Mouse (Mus musculus) hindbrain, embryonic 12.5 days (tissue): ENCODE results near the gene Slc38a7. TPM values are rescaled to one million over a fixed set of nuclear protein-coding genes. Genes with fewer than 3 reads are reported as not detected.

ENCODE experiments used
- ATAC-seq: fragments of 200-750 bp; cut with Nextera tagmentation; 2 replicates; pipeline ENCODE4 v1.8.0; 2017; ENCODE audit warnings: moderate TSS enrichment; ENCODE audit not compliant: low FRiP score
- H3K27ac ChIP-seq: fragments of 300-500 bp; sonication (generic); 2 replicates; pipeline ENCODE4 v1.5.1; 2016; ENCODE audit warnings: mild to moderate bottlenecking
- H3K27me3 ChIP-seq: fragments of 300-500 bp; sonication (generic); 2 replicates; pipeline ENCODE4 v1.6.1; 2016; ENCODE audit warnings: mild to moderate bottlenecking
- H3K36me3 ChIP-seq: fragments of 300-500 bp; sonication (generic); 2 replicates; pipeline ENCODE4 v1.6.1; 2016; ENCODE audit warnings: mild to moderate bottlenecking
- H3K4me1 ChIP-seq: fragments of 300-500 bp; sonication (generic); 2 replicates; pipeline ENCODE4 v1.6.1; 2016
- H3K4me2 ChIP-seq: fragments of 300-500 bp; sonication (generic); replicated peaks from 2 replicates; pipeline ENCODE4 v1.6.1; 2016; ENCODE audit warnings: mild to moderate bottlenecking
- H3K4me3 ChIP-seq: fragments of 300-500 bp; sonication (generic); 2 replicates; pipeline ENCODE4 v1.5.1; 2016; ENCODE audit warnings: mild to moderate bottlenecking
- H3K9ac ChIP-seq: fragments of 300-500 bp; sonication (generic); 2 replicates; pipeline ENCODE4 v1.6.1; 2016; ENCODE audit warnings: mild to moderate bottlenecking, moderate library complexity
- H3K9me3 ChIP-seq: fragments of 300-500 bp; sonication (generic); replicated peaks from 2 replicates; pipeline ENCODE4 v1.6.1; 2016; ENCODE audit warnings: mild to moderate bottlenecking
- WGBS: fragments of 180-500 bp; shearing (Covaris S2); methylation state at CpG from one replicate; pipeline ENCODE4 v1.1.7; 2016; 5-methylcytosine and 5-hydroxymethylcytosine counted together
- polyA plus RNA-seq: library from polyadenylated mRNA; unstranded; fragments of >200 nt; fragmentation: Nextera tagmentation; extraction: Ambion mirVana; gene quantifications from 2 replicates; pipeline ENCODE4 v1.2.1, GENCODE M21; 2016

Slc38a7 gene
- polyA plus RNA-seq, 1 experiment from 2014 or later: 20.0 TPM

DNA sequence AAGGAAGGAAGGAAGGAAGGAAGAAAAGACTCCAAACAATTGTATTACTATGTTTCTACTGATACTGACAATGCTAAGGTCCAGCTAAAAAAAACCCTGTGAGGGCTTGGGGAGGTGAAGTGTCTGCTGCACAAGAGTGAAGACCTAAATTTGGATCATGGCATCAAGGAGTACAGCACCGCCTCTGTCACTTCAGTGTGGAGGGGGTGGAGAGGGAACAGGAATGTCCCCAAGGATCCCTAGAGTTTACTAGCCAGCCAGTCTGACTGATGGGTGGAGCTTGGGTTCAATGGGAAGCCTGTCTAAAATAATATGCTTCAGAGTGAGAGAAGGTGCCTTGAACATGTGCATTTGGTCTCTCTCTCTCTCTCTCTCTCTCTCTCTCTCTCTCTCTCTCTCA, 35.1 kb downstream of the Slc38a7 start:
- no peaks in the 10 kb centered on the region for H3K36me3 ChIP-seq
- no peaks in the 10 kb centered on the region; the same call in 1 of the 2 replicates for H3K4me1 ChIP-seq
- H3K4me2 ChIP-seq: no peak overlapping the region
- WGBS: 57% methylated on average over 1 of the region's 1 CpGs
- no peaks in the 10 kb centered on the region for H3K27me3 ChIP-seq
- H3K9me3 ChIP-seq: no peaks in the 10 kb centered on the region
- ATAC-seq: no peak
- H3K4me3 ChIP-seq: no peak overlapping the region
- no peak overlapping the region for H3K27ac ChIP-seq
- H3K9ac ChIP-seq: no peak overlapping the region

DNA sequence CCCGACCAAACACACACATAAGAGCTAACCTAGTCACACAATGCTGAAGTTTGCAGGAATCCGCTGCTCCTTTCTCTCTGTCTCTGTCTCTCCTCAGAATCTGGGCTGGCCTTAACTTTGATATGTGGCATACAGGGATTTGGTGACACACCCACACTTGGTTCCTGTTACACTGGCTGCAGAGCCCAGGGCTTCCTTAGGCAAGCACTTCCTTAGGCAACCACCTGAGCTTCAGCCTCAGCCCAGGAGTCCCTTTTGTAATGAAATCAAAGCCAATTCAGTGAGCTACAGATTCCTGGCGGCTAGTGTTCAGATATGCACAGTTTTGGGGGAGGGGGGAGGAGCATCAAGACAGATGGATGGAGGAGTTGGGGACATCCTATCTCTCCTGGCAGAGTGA, 35.7 kb downstream of the Slc38a7 start:
- no peaks in the 10 kb centered on the region for H3K9me3 ChIP-seq
- H3K27me3 ChIP-seq: no peaks in the 10 kb centered on the region
- no peak overlapping the region for H3K4me3 ChIP-seq
- H3K4me1 ChIP-seq: no peaks in the 10 kb centered on the region; the same call in 1 of the 2 replicates
- H3K27ac ChIP-seq: no peak overlapping the region
- H3K9ac ChIP-seq: no peak overlapping the region
- no peaks in the 10 kb centered on the region for H3K36me3 ChIP-seq
- 61% methylated on average over 3 of the region's 3 CpGs for WGBS
- no peak overlapping the region for H3K4me2 ChIP-seq
- no peak for ATAC-seq

DNA sequence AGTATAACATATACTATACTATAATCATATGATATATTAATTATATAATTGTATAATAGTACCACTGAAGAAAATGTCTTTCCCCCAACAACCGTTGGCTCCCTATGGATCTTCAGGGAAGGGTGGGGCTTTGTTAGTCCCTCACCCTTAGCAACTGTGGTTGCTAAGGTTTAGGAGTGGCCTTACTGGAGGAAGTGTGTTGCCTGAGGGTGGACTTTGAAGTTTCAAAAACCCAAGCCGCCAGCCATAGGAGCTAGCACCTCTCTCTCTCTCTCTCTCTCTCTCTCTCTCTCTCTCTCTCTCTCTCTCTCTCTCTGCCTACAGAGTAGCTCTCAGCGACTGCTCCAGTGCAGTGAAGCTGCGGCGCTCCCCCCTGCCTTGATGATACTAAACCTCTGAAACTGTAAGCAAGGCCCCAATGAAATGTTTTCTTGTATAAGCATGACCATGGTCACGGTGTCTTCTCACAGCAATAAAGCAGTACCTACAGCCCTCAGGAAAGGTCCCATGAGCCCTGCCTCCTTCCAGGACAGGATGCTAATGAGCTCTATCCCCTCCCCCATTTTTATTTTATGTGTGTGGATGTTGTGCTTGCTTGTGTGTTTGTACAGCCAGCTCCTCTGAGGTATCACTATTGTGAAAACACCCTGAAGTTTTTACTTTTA, 37.2 kb downstream of the Slc38a7 start:
- H3K27me3 ChIP-seq: no peaks in the 10 kb centered on the region
- H3K27ac ChIP-seq: no peak overlapping the region
- 55% methylated on average over 6 of the region's 6 CpGs for WGBS

DNA sequence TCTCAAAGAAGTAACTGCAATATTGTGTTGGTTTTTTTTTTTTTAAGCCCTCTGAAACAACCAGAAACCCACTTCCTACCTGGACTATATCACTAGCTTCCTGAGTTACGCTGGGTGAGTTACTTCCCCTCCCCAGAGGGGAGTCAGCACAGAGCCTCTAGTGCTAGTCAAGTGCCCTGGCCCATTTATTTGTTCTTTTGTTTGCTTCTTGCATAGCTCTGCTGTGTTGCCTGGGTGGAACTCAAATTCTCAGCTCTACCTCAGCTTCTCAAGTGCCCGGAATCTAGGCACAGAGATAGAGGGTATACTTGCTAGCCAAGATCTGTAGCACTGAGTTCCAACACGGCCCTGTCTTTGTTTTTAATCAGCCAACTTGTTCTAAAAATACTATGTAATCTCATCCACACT, 43.2 kb downstream of the Slc38a7 start:
- no peak for ATAC-seq
- WGBS: 62% methylated on average over 3 of the region's 3 CpGs
- Histone ChIP-seq H3K9me3 (no peaks in the 10 kb centered on the region), H3K9ac (no peak overlapping the region), H3K27ac (no peak overlapping the region), H3K4me2 (no peak overlapping the region), H3K36me3 (no peaks in the 10 kb centered on the region), H3K27me3 (no peaks in the 10 kb centered on the region), H3K4me3 (no peak overlapping the region), H3K4me1 (peaks cover 11% of the 10 kb centered on the region)

More for the DNA sequence above, 37.2 kb downstream of the Slc38a7 start:
- Histone ChIP-seq H3K4me2 (no peak overlapping the region), H3K9ac (no peak overlapping the region), H3K9me3 (no peaks in the 10 kb centered on the region), H3K4me1 (no peaks in the 10 kb centered on the region; the same call in 1 of the 2 replicates), H3K36me3 (no peaks in the 10 kb centered on the region), H3K4me3 (no peak overlapping the region)
- ATAC-seq: no peak

DNA sequence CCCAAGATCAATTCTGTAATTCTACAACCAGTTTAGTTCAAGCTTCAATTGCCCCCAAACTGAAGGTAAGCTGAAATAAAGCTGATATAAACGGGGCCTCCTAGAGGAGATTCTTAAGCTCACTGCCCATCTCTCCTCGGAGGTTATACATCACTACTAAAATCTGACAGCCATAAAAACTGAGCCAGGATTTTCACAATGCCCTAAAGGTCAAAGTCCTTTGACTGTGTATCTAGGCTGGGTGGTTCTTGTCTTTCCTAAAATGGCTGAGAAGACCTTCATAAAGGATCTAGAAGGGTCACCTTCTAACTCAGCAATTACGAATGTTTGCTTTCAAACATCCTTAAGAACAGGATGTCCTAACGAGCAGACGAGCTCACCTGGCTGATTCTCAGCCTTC, 44.2 kb downstream of the Slc38a7 start:
- no peak overlapping the region for H3K9ac ChIP-seq
- no peak overlapping the region for H3K4me2 ChIP-seq
- H3K27me3 ChIP-seq: no peaks in the 10 kb centered on the region
- peaks cover 17% of the 10 kb centered on the region for H3K4me1 ChIP-seq
- no peak overlapping the region for H3K27ac ChIP-seq
- no peak for ATAC-seq
- 0 out of 2 replicates have a peak, but pooled peaks cover 4% of the 10 kb centered on the region for H3K36me3 ChIP-seq
- 86% methylated on average over 5 of the region's 5 CpGs for WGBS
- H3K9me3 ChIP-seq: no peaks in the 10 kb centered on the region
- no peak overlapping the region for H3K4me3 ChIP-seq

DNA sequence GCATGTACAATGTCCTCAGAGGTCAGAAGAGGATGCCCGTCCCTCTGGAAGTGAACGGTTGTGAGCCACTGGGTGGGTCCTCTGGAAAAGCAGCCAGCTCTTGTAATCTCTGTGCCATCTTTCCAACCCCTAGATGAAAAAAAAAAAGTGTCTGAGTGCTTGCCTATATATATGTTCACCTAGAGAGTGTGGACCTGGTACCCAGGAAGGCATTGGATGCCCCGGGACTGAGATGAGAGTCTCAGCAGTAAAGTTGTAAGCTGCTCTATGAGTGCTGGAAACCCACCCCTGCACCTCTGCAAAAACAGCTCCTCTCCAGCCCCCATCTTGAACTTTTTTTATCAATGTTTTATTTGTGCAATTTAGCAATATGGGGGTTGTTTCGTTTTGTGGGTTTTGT, 44.7 kb downstream of the Slc38a7 start:
- no peaks in the 10 kb centered on the region for H3K27me3 ChIP-seq

DNA sequence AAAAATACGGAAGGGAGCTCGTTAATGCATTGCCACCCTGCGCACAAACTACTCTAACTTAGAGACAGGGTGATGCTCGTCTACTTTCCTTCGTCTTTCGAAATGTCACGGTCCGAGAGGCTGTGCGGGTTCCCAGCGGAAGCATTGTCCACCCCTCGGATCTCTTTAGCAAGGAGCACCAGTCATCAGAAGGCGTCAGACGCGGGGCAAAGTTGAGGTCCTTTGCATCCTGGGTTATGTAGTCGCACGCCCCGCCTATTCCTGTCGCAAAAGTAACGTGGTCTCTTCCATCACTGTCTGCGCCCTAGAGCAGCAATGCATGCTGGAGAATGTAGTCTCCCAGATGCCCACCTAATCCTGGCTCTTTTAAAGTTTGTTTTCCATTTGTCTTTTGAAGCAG, 45.5 kb downstream of the Slc38a7 start:
- H3K4me3 ChIP-seq: peak overlapping the region; percentile 98
- no peaks in the 10 kb centered on the region for H3K27me3 ChIP-seq
- WGBS: under 1% methylated on average over 20 of the region's 20 CpGs
- H3K4me1 ChIP-seq: peaks cover 17% of the 10 kb centered on the region
- peak overlapping the region; percentile 50; the same call in 1 of the 2 replicates for H3K9ac ChIP-seq
- H3K27ac ChIP-seq: peak overlapping the region; percentile 94
- H3K9me3 ChIP-seq: no peaks in the 10 kb centered on the region
- ATAC-seq: peak; percentile 95
- H3K36me3 ChIP-seq: 0 out of 2 replicates have a peak, but pooled peaks cover 4% of the 10 kb centered on the region
- peak overlapping the region; percentile 93 for H3K4me2 ChIP-seq

More for the DNA sequence above, 44.7 kb downstream of the Slc38a7 start:
- 0 out of 2 replicates have a peak, but pooled peaks cover 4% of the 10 kb centered on the region for H3K36me3 ChIP-seq
- H3K9ac ChIP-seq: no peak overlapping the region
- no peak overlapping the region for H3K4me3 ChIP-seq
- H3K27ac ChIP-seq: no peak overlapping the region
- no peak for ATAC-seq
- no peak overlapping the region for H3K4me2 ChIP-seq
- WGBS: 92% methylated on average over 4 of the region's 4 CpGs
- H3K4me1 ChIP-seq: peaks cover 17% of the 10 kb centered on the region
- H3K9me3 ChIP-seq: no peaks in the 10 kb centered on the region

DNA sequence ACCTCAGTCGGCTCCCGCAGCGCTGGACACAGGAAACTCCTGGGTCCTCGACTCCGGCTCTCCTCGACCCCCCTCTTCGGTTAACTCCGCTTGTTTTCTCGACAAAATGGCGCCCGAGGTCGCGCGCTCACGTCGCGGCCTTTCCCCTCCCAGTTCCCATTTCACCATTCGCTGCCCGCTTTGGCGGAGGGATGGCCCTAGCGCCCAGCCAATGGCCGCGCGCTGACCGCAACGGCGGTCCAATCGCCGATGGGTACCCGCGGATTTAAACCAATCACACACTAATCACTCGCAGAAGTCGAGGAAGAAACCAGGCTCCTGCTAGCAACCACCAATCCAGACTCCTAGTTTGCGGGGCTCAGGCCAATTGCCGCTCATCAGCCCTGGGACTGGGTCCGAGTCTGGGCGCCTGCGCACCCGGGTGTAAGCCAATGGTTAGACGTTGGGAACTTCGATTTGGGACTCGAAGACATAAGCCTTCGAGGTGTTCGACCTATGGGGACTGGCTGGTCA, 46.0 kb downstream of the Slc38a7 start, which contains the start of gene Cnot1:
TSS of gene Cnot1 (minus strand) at position 134 of the 513 bp plus-strand sequence.
- under 1% methylated on average over 44 of the region's 44 CpGs for whole genome bisulfite sequencing

DNA sequence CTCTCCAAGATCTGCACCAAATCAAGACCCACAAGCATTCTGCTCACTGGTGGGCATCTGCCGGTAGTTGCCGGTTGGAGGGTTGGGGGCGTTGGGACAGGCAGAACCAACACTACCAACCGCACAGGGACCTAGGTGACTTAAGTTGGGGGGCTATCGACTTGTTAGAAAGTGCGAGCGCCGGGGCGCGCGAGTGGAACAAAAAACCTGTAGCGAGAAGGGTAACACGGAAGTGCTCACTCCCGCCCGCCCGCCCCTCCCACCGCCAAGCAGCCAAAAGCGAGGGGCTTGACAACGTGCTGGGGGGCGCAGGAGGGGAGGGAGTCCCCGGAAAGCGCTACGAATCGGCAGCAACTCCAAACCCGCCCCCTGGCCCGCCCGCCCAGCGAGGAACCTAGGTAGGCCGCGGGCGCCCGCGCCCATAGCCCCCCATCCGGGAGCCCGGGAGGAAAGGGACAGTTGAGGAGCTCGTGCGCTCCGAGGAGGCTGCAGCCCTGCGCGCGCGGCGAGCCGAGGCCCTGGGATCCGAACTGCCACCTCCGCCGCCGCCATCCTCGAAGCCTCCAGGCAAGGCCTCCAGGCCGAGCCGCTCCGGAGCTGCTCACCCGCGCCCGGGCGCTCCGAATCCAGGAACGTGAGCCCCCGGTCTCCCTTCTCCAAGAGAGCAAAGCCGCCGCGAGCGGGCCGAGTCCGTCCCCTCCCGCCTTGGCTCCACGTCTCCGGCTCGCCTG, 46.7 kb downstream of the Slc38a7 start:
- ATAC-seq: no peak; the same call in 1 of the 2 replicates
- 1% methylated on average over 63 of the region's 69 CpGs for WGBS

More for the DNA sequence above, 46.0 kb downstream of the Slc38a7 start, which contains the start of gene Cnot1:
- peak within 1 kb of the TSS; percentile 93 for H3K4me2 ChIP-seq
- peak; percentile 98 for ATAC-seq
- peak within 1 kb of the TSS; percentile 98 for H3K9ac ChIP-seq
- H3K27me3 ChIP-seq: no peaks in the 10 kb centered on the region
- no peaks in the 10 kb centered on the region for H3K9me3 ChIP-seq
- peak within 1 kb of the TSS; percentile 94 for H3K27ac ChIP-seq
- 0 out of 2 replicates have a peak, but pooled peaks cover 5% of the 10 kb centered on the region for H3K36me3 ChIP-seq
- peak within 1 kb of the TSS; percentile 98 for H3K4me3 ChIP-seq
- peaks cover 17% of the 10 kb centered on the region for H3K4me1 ChIP-seq

DNA sequence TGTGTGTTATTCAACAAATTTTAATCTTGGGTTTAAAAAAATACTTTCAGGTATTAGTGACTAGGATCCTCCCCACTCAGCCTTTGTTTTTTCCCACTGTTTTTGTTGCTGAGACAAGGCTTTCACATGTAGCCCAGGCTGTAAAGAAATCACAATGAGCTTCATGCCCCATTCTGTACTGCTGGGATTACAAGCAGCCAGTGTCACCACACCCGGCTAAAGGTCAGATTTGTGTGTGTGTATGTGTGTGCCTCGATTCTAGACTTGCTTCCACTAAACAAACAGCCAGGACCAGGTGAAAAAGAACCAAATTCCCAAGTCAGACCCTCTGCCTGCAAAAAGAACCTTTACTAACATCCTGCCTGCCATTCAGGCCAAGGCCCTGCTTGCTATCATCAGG, 47.9 kb downstream of the Slc38a7 start:
- H3K4me2 ChIP-seq: peak overlapping the region; percentile 93
- WGBS: 56% methylated on average over 2 of the region's 2 CpGs
- H3K36me3 ChIP-seq: 0 out of 2 replicates have a peak, but pooled peaks cover 12% of the 10 kb centered on the region
- no peak for ATAC-seq
- peak overlapping the region; percentile 98 for H3K9ac ChIP-seq
- no peak overlapping the region for H3K27ac ChIP-seq
- H3K4me1 ChIP-seq: peaks cover 17% of the 10 kb centered on the region
- no peaks in the 10 kb centered on the region for H3K27me3 ChIP-seq
- H3K4me3 ChIP-seq: peak overlapping the region; percentile 98
- no peaks in the 10 kb centered on the region for H3K9me3 ChIP-seq

More for the DNA sequence above, 46.7 kb downstream of the Slc38a7 start:
- H3K36me3 ChIP-seq: 0 out of 2 replicates have a peak, but pooled peaks cover 11% of the 10 kb centered on the region
- H3K27ac ChIP-seq: peak overlapping the region; percentile 94
- peak overlapping the region; percentile 93 for H3K4me2 ChIP-seq
- peaks cover 17% of the 10 kb centered on the region for H3K4me1 ChIP-seq
- H3K4me3 ChIP-seq: peak overlapping the region; percentile 98
- no peaks in the 10 kb centered on the region for H3K9me3 ChIP-seq
- no peaks in the 10 kb centered on the region for H3K27me3 ChIP-seq
- peak overlapping the region; percentile 98 for H3K9ac ChIP-seq

DNA sequence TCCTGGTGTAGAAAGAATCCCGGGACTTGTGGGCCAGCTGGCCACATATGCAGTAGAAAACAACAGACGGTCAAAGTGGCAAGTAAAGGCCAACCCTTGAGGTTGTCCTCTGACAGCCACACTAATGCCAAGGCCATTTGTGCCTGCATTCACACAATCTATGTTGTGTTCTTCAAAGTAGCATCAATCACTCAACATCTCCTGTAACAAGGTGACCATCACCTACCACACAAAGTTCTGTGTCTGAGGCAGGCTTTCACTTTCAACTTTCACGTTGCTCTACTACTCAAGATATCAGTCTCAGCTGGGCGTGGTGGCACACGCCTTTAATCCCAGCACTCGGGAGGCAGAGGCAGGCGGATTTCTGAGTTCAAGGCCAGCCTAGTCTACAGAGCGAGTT, 51.1 kb downstream of the Slc38a7 start:
- Histone ChIP-seq H3K27me3 (no peaks in the 10 kb centered on the region), H3K4me2 (no peak overlapping the region), H3K27ac (no peak overlapping the region), H3K9me3 (no peaks in the 10 kb centered on the region), H3K4me1 (peaks cover 17% of the 10 kb centered on the region), H3K4me3 (no peak overlapping the region), H3K9ac (no peak overlapping the region), H3K36me3 (peaks cover 16% of the 10 kb centered on the region; the same call in 1 of the 2 replicates)
- ATAC-seq: no peak
- WGBS: 86% methylated on average over 8 of the region's 8 CpGs

DNA sequence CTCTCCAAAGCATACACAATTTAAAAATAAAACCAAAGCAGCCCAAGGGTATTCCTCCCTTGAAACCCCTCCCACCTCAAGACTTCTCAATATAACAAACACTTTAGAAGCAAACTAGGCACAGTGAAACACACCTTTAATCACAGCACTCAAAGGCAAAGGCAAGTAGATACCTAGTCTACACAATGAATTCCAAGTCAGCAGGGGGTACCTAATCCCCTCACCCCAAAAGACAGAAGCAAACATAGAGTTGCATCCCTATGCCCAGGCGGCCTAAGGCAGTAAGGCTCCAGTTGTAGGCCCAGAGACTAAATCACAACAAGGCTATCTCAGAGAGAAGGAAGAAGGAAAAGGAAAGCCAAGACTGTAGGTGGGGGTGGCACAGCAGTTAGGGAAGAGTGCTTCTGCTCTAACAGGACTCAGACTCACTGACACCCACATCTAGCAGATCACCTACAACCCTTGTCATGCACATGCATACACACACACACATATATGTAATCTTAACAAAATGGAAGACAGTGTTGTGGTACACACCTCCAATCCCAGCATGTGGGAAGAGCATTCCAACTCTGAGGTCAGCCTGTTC, 51.8 kb downstream of the Slc38a7 start:
- H3K36me3 ChIP-seq: peaks cover 16% of the 10 kb centered on the region; the same call in 1 of the 2 replicates
- peaks cover 17% of the 10 kb centered on the region for H3K4me1 ChIP-seq
- 86% methylated on average over 1 of the region's 1 CpGs for WGBS
- ATAC-seq: no peak
- H3K4me2 ChIP-seq: no peak overlapping the region
- no peak overlapping the region for H3K4me3 ChIP-seq
- no peaks in the 10 kb centered on the region for H3K9me3 ChIP-seq
- H3K27me3 ChIP-seq: no peaks in the 10 kb centered on the region
- H3K9ac ChIP-seq: no peak overlapping the region
- no peak overlapping the region for H3K27ac ChIP-seq
